Mouse (Mus musculus) heart, embryonic 13.5 days (tissue): ENCODE results near the gene Acp7. TPM values are rescaled to one million over a fixed set of nuclear protein-coding genes. Genes with fewer than 3 reads are reported as not detected.

Source experiments
- ATAC-seq: fragments of 200-750 bp; cut with Nextera tagmentation; 2 replicates; pipeline ENCODE4 v1.8.0; 2017; ENCODE audit warnings: moderate TSS enrichment; ENCODE audit not compliant: insufficient number of reproducible peaks, low FRiP score, low TSS enrichment; ENCODE audit errors: extremely low read depth
- H3K27ac ChIP-seq: fragments of 300-500 bp; sonication (generic); replicated peaks from 2 replicates; pipeline ENCODE4 v1.5.1; 2015; ENCODE audit warnings: moderate library complexity, mild to moderate bottlenecking, inconsistent platforms
- H3K27me3 ChIP-seq: fragments of 300-500 bp; sonication (generic); replicated peaks from 2 replicates; pipeline ENCODE4 v1.6.1; 2015; ENCODE audit warnings: mild to moderate bottlenecking, inconsistent platforms
- H3K36me3 ChIP-seq: fragments of 300-500 bp; sonication (generic); 2 replicates; pipeline ENCODE4 v1.6.1; 2015; ENCODE audit warnings: mild to moderate bottlenecking, inconsistent platforms
- H3K4me1 ChIP-seq: fragments of 300-500 bp; sonication (generic); 2 replicates; pipeline ENCODE4 v1.6.1; 2015; ENCODE audit warnings: inconsistent platforms
- H3K4me2 ChIP-seq: fragments of 300-500 bp; sonication (generic); 2 replicates; pipeline ENCODE4 v1.6.1; 2015; ENCODE audit warnings: inconsistent platforms, mild to moderate bottlenecking, moderate library complexity
- H3K4me3 ChIP-seq: fragments of 300-500 bp; sonication (generic); 2 replicates; pipeline ENCODE4 v1.5.1; 2015; ENCODE audit warnings: moderate library complexity, mild to moderate bottlenecking, inconsistent platforms
- H3K9ac ChIP-seq: fragments of 300-500 bp; sonication (generic); 2 replicates; pipeline ENCODE4 v1.6.1; 2015; ENCODE audit warnings: inconsistent platforms, mild to moderate bottlenecking, moderate library complexity
- H3K9me3 ChIP-seq: fragments of 300-500 bp; sonication (generic); 2 replicates; pipeline ENCODE4 v1.6.1; 2016; ENCODE audit warnings: inconsistent platforms
- WGBS: fragments of 180-500 bp; shearing (Covaris S2); methylation state at CpG from one replicate; pipeline ENCODE4 v1.1.7; 2015; ENCODE audit warnings: mixed read lengths; 5-methylcytosine and 5-hydroxymethylcytosine counted together
- polyA plus RNA-seq: library from polyadenylated mRNA; unstranded; fragments of >200 nt; fragmentation: Nextera tagmentation; extraction: Ambion mirVana; gene quantifications from 2 replicates; pipeline ENCODE4 v1.2.1, GENCODE M21; 2015

Acp7 gene
- polyA plus RNA-seq, 1 experiment from 2014 or later = not detected

- WGBS = 10% methylated on average over 11 of the region's 11 CpGs
These were observed 30.1 kb downstream of the Acp7 start for GRCm38 (mm10) chr7:28601029-28601428.

DNA sequence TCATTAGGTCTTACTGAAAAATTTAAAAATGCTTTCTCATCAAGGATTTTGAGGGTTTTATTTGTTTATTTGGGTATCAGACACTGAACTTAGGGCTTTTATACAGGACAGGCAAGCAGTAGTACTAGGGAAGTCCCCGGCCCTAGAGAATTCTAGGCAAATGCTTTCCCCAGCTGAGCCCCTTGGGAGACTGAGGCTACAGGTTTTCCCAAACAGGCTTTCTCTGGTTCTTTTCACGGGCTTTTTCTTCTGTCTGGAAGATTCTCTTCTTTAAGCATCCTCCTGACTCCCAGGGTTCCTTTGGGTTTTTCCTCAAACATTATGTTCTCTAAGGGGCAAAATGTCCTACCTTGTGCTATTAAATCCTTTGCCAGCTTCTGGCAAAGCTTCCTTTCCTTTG lies 32.2 kb downstream of the Acp7 start:
- no peaks in the 10 kb centered on the region for H3K27me3 ChIP-seq
- 63% methylated on average over 2 of the region's 2 CpGs for WGBS
- ATAC-seq = no peak

More at GRCm38 (mm10) chr7:28601029-28601428, 30.1 kb downstream of the Acp7 start:
- no peaks in the 10 kb centered on the region for H3K27me3 ChIP-seq
- H3K9me3 ChIP-seq = 0 out of 2 replicates have a peak, but pooled peaks cover 3% of the 10 kb centered on the region
- H3K4me1 ChIP-seq = peaks cover 21% of the 10 kb centered on the region
- no peak overlapping the region for H3K4me2 ChIP-seq
- H3K27ac ChIP-seq = no peak overlapping the region
- no peak overlapping the region for H3K4me3 ChIP-seq
- H3K9ac ChIP-seq = no peak overlapping the region
- ATAC-seq = no peak
- H3K36me3 ChIP-seq = no peaks in the 10 kb centered on the region

GRCm38 (mm10) chr7:28597642-28598446 lies 33.3 kb downstream of the Acp7 start, which contains the start of the genes Samd4b and Pak4:
TSS of gene Samd4b (minus strand) at chr7:28598144.
TSS of gene Pak4 (minus strand) at chr7:28598185.
- H3K27me3 ChIP-seq = no peaks in the 10 kb centered on the region
- peaks cover 7% of the 10 kb centered on the region for H3K36me3 ChIP-seq
- H3K4me3 ChIP-seq = peak within 1 kb of the TSS; percentile 75
- peaks cover 51% of the 10 kb centered on the region for H3K4me1 ChIP-seq
- ATAC-seq = peak; percentile 91
- peak within 1 kb of the TSS; percentile 74 for H3K27ac ChIP-seq
- under 1% methylated on average over 66 of the region's 66 CpGs for WGBS
- H3K9me3 ChIP-seq = no peaks in the 10 kb centered on the region
- peak within 1 kb of the TSS; percentile 95 for H3K4me2 ChIP-seq
- H3K9ac ChIP-seq = peak within 1 kb of the TSS; percentile 91

More for the DNA sequence above, 32.2 kb downstream of the Acp7 start:
- Histone ChIP-seq H3K9me3 (0 out of 2 replicates have a peak, but pooled peaks cover 2% of the 10 kb centered on the region), H3K4me2 (no peak overlapping the region), H3K27ac (no peak overlapping the region), H3K9ac (no peak overlapping the region), H3K36me3 (peaks cover 7% of the 10 kb centered on the region), H3K4me1 (peaks cover 40% of the 10 kb centered on the region), H3K4me3 (no peak overlapping the region)

DNA sequence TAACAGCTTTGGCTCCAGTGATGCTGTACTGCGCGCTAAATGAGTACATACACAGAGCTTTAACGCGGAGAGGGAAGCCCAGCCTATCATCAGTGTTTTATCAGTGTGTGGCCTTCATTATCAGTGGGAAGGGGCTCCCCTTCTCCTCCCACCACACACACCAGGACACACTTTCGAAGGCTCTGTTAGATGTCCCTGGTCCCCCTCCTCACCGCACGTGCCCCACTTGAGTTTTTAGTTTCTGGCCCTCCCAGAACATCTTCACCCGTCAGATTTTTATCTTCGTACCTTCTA lies 33.9 kb downstream of the Acp7 start:
- peak overlapping the region; percentile 95 for H3K4me2 ChIP-seq
- H3K4me1 ChIP-seq = peaks cover 57% of the 10 kb centered on the region
- no peak for ATAC-seq
- peak overlapping the region; percentile 74 for H3K27ac ChIP-seq
- peak overlapping the region; percentile 91 for H3K9ac ChIP-seq
- WGBS = 5% methylated on average over 9 of the region's 9 CpGs
- no peaks in the 10 kb centered on the region for H3K9me3 ChIP-seq
- H3K4me3 ChIP-seq = peak overlapping the region; percentile 75
- H3K27me3 ChIP-seq = no peaks in the 10 kb centered on the region
- H3K36me3 ChIP-seq = peaks cover 7% of the 10 kb centered on the region

GRCm38 (mm10) chr7:28596436-28597276 lies 34.5 kb downstream of the Acp7 start:
- H3K27ac ChIP-seq = peak overlapping the region; percentile 74
- peak overlapping the region; percentile 75 for H3K4me3 ChIP-seq
- H3K9ac ChIP-seq = peak overlapping the region; percentile 91
- WGBS = 36% methylated on average over 20 of the region's 20 CpGs
- ATAC-seq = no peak; the same call in 1 of the 2 replicates
- H3K27me3 ChIP-seq = no peaks in the 10 kb centered on the region
- H3K9me3 ChIP-seq = no peaks in the 10 kb centered on the region
- peak overlapping the region; percentile 95 for H3K4me2 ChIP-seq
- peaks cover 7% of the 10 kb centered on the region for H3K36me3 ChIP-seq
- H3K4me1 ChIP-seq = peaks cover 63% of the 10 kb centered on the region

DNA sequence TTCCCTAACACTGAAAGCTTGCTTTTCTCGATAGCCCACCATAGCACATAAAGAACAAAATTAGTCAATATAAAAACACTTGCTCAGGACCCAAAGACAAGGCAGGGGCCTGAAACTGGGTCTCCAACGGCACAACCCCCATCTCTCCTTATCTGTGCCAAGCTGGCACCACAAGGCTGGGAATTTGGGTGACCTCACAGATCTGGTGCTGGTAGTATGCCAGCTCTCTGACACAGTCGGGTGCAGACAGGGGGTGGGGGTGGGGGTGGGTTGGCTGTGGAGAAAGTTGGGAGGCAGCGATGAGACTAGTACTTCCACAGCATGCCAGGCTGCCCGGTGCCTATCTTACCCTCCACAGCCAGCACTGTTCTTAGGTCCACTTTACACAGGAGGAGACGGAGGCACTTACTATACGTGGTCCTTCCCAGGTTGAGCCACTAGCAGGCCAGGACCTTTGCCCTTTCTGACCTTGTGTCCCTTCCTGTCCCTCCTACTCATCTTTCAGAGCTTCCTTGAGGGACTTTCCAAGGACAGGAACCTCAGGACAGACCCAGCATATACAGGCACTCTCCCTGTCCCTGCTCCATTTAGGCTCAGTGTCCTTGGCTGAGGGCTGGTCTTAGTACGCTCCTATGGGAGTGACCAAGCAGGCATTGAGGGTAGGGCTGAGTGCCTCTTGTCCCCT lies 35.2 kb downstream of the Acp7 start:
- H3K4me1 ChIP-seq = peaks cover 70% of the 10 kb centered on the region
- no peak for ATAC-seq
- peak overlapping the region; percentile 75; the same call in 1 of the 2 replicates for H3K4me3 ChIP-seq
- peaks cover 7% of the 10 kb centered on the region for H3K36me3 ChIP-seq
- H3K4me2 ChIP-seq = peak overlapping the region; percentile 95
- H3K27me3 ChIP-seq = no peaks in the 10 kb centered on the region
- H3K27ac ChIP-seq = no peak overlapping the region
- H3K9me3 ChIP-seq = no peaks in the 10 kb centered on the region
- H3K9ac ChIP-seq = peak overlapping the region; percentile 91
- WGBS = 66% methylated on average over 8 of the region's 8 CpGs

DNA sequence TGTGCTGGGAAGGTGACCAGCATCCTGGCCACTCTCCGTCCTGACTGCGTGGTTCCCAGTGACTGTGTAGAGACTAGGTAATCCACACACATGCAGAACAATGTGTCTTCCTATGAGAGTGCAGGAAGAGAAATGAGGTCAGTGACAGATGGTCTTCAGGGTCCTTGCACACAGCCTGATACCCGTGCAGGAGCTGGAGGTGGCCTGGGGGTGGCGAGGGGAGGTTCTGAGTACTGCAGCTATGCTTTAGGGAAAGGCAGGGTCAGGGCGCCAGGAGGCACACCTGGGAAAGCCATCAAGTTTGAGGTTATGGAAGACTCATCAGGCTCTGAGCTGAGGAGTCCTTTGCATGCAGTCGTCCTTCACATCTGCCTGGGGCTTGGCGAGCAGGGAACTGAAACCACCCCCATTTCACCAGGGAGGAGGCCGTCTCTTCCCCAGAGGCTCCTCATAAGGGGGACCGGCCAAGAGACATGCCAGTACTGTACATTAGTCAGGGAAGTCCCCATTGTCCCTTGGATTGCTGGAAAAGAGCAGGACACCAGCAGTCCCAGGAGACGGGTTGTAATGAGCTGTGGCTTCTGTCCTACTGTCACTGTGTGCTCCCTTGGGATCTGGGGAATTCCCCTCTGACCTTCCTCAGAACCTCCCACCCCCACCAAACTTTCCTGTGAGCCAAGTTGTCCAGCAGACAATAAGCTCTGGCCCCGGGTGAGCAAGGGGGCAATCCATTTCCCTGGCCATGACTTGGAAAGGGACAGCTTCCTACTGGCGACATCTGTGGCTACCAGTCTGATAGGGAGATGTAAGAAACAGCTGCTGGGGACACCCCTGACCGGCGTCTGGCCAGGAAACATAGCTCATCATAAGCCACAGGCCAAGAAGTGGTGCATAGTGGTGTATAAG lies 37.7 kb downstream of the Acp7 start:
- peaks cover 7% of the 10 kb centered on the region for H3K36me3 ChIP-seq
- peak overlapping the region; percentile 48 for H3K27ac ChIP-seq
- H3K4me1 ChIP-seq = peaks cover 86% of the 10 kb centered on the region
- 47% methylated on average over 14 of the region's 14 CpGs for WGBS
- ATAC-seq = no peak
- H3K4me3 ChIP-seq = no peak overlapping the region
- H3K4me2 ChIP-seq = no peak overlapping the region; the same call in 1 of the 2 replicates
- peak overlapping the region; percentile 42 for H3K9ac ChIP-seq
- H3K27me3 ChIP-seq = no peaks in the 10 kb centered on the region
- no peaks in the 10 kb centered on the region for H3K9me3 ChIP-seq

DNA sequence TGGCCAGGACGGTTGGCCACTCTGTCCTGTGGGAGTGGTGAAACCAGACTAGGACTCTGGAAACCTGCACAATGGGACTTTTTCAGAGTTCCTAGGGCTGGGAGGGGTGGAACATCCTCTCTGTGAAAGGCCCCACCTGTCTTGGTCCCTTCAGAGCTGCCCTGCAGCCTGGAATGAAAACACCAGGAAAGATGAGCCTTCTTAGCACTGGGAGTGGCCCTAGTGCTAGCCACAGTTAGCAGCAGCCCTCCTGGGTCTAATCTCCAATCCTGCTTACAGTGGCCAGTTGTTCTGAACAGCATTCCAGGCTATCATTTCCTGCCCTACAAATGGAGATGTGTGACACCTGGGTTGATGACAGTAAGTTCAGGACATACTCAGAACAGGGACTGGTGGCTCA lies 39.3 kb downstream of the Acp7 start:
- Histone ChIP-seq H3K4me1 (peaks cover 93% of the 10 kb centered on the region), H3K27ac (no peak overlapping the region), H3K9ac (no peak overlapping the region), H3K4me3 (no peak overlapping the region), H3K27me3 (no peaks in the 10 kb centered on the region), H3K9me3 (no peaks in the 10 kb centered on the region), H3K4me2 (no peak overlapping the region), H3K36me3 (peaks cover 7% of the 10 kb centered on the region)
- ATAC-seq = no peak
- 71% methylated on average over 1 of the region's 1 CpGs for WGBS

DNA sequence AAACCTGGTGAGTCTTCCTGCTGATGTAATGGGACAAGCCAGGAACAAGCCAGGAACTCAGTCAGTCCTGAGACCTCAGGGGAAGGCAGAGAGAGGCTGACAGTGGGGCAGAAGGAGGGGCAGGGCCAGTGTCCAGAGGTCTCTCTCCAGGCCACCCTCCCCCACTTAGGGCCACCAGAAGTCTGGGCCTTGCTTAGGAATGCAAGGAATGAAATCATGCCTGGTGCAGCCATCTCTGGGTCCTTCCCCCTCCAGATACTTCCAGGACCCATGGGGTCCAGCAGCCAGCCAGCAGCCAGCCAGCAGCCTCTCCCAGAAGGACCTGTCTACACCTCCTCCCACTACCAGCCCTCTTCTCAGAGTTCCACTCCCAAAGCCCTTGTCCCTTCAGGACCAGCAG lies 43.5 kb downstream of the Acp7 start:
- no peaks in the 10 kb centered on the region for H3K36me3 ChIP-seq
- H3K4me1 ChIP-seq = peaks cover 95% of the 10 kb centered on the region
- H3K27ac ChIP-seq = peak overlapping the region; percentile 73
- H3K4me2 ChIP-seq = peak overlapping the region; percentile 33
- H3K9ac ChIP-seq = peak overlapping the region; percentile 67
- no peak overlapping the region for H3K4me3 ChIP-seq
- H3K27me3 ChIP-seq = no peaks in the 10 kb centered on the region
- no peaks in the 10 kb centered on the region for H3K9me3 ChIP-seq
- ATAC-seq = peak; percentile 11; the same call in 1 of the 2 replicates

DNA sequence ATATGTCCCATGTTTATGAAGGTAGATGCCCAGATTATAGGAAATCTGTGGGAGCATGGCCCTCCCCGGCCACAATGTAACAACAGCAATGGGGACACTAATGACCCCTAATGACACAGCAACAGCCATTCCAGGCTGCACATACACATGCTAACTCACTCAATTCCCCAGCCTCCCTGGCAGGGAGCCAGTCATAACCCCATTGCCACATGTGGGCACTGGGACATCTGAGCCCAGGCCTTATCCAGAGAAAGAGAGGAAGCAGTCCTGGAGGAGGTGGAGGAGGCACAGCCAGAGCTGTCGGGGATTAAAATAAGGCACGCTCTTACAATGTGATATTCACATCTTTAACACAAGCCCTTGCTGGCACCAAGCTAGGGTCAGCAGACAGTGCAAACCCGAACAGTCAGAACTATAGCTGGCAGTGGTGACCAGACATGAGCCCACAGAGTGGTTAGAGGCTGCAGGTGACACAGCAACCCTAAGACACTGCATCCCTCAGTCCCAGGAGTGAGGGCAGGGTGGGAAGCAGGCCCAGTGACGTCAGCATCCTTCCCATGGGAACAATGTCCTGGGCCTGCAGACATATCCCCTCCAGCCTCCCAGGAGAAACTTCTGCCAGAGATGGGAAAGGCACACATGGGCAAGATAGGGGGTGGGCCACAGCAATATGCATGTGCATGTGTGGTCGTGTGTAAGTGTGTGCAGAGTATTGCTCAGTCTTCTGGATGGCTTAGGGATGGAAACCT lies 44.3 kb downstream of the Acp7 start:
- Histone ChIP-seq H3K9me3 (no peaks in the 10 kb centered on the region), H3K27ac (peak overlapping the region; percentile 73), H3K9ac (peak overlapping the region; percentile 67), H3K27me3 (no peaks in the 10 kb centered on the region), H3K4me2 (peak overlapping the region; percentile 33; the same call in 1 of the 2 replicates), H3K36me3 (no peaks in the 10 kb centered on the region), H3K4me1 (peaks cover 93% of the 10 kb centered on the region), H3K4me3 (no peak overlapping the region)
- no peak for ATAC-seq
- WGBS = 40% methylated on average over 6 of the region's 6 CpGs
